ENCODE assay signal across 9 mouse cellular contexts in the genomic region with DNA sequence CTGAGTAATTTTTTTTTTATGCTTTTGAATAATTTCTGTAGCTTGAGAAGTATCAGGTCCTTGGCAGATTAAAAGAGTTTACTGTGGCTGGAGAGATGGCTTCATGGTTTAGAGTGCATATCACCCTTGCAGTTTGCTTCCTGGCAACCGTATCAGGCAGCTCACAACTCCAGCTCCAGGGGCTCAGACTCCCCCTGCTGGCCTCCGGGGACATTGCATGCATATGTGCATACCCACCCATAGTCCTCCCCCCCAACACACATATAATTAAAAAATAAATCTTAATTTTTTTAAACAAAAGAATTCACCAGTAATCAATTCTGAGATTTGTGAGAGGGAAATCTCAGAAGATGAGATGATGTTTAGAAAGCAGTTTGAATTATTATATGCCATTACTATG. TPM values are rescaled to one million over a fixed set of nuclear protein-coding genes. Genes with fewer than 3 reads are reported as not detected.
DNase-seq lines count a peak whose midpoint lies in the region; ATAC-seq and TF ChIP-seq lines count a peak whose summit lies in the region.
"Had no signal": no experiment of that assay in that cellular context is flagged by ENCODE, and none has a peak within 500 bp of the region (broad histone marks: within the 10 kb centered on the region; RNA-seq: fewer than 3 reads in every experiment).

No protein-coding gene starts in this region.

- 38% methylated on average over 2 of the region's 2 CpGs for WGBS in heart, embryonic 12.5 days
- WGBS in embryonic facial prominence, embryonic 11.5 days, result 49% methylated on average over 2 of the region's 2 CpGs

- H3K4me1 ChIP-seq in heart, embryonic 12.5 days (replicated peaks), result no peaks in the 10 kb centered on the region
- no peaks in the 10 kb centered on the region for H3K4me1 ChIP-seq in G1E (ENCODE audit: insufficient read depth, low read depth, low read length)
- H3K4me1 ChIP-seq in embryonic facial prominence, embryonic 11.5 days (ENCODE audit: control insufficient read depth, insufficient read depth, low read length), result no peaks in the 10 kb centered on the region
- H3K4me1 ChIP-seq: limb, embryonic 13.5 days had no signal

- peaks cover 18% of the 10 kb centered on the region for H3K9me3 ChIP-seq in heart, embryonic 12.5 days (replicated peaks)
- H3K9me3 ChIP-seq in G1E (replicated peaks), result peaks cover 5% of the 10 kb centered on the region
- no peaks in the 10 kb centered on the region for H3K9me3 ChIP-seq in embryonic facial prominence, embryonic 11.5 days (replicated peaks; ENCODE audit: control insufficient read depth, low read length)

- H3K27ac ChIP-seq in heart, embryonic 12.5 days (ENCODE audit: poor library complexity, severe bottlenecking), result no peak overlapping the region
- H3K27ac ChIP-seq in embryonic facial prominence, embryonic 11.5 days (replicated peaks; ENCODE audit: low read depth, low read length), result no peak overlapping the region
- H3K27ac ChIP-seq: limb, embryonic 13.5 days had no signal

- peak; percentile 44; the same call in 1 of the 2 replicates for TF ChIP-seq CTCF in G1E (IDR thresholded peaks at IDR 0.05; ENCODE audit: low read depth, low read length)

- peak; percentile 10 for DNase-seq in heart, adult 8-10 months (ENCODE audit: low spot score)
- peak; percentile 36 for DNase-seq in 3T3-L1 (ENCODE audit: low read depth, low spot score)
- DNase-seq in G1E (ENCODE audit: low spot score), result peak; percentile 9
- DNase-seq in embryonic facial prominence, embryonic 11.5 days (ENCODE audit: low spot score), result peak; percentile 20
- no peak for DNase-seq in layer of hippocampus, postnatal 10 days (ENCODE audit: low spot score in 2 of 2)

- no peak overlapping the region for H3K4me2 ChIP-seq in heart, embryonic 12.5 days
- H3K4me2 ChIP-seq in embryonic facial prominence, embryonic 11.5 days (ENCODE audit: low read depth, low read length), result no peak overlapping the region
- H3K4me2 ChIP-seq: limb, embryonic 13.5 days had no signal

- no peak for ATAC-seq in heart, embryonic 12.5 days (ENCODE audit: insufficient number of reproducible peaks, low FRiP score)
- ATAC-seq in G1E (ENCODE audit: extremely low read depth, insufficient number of reproducible peaks, low FRiP score, poor library complexity, severe bottlenecking), result no peak; the same call in 1 of the 2 replicates
- ATAC-seq in embryonic facial prominence, embryonic 11.5 days (replicated peaks; ENCODE audit: insufficient number of reproducible peaks, low FRiP score, low TSS enrichment, low read depth), result no peak
- ATAC-seq in megakaryocyte, adult 5-6 weeks (ENCODE audit: poor library complexity, severe bottlenecking), result peak; percentile 45; the same call in 1 of the 2 replicates
- ATAC-seq in activated CD4-positive, CD25-positive, alpha-beta regulatory T cell, adult 4 months, result no peak

- H3K9ac ChIP-seq in heart, embryonic 12.5 days, result no peak overlapping the region
- no peak overlapping the region for H3K9ac ChIP-seq in embryonic facial prominence, embryonic 11.5 days (replicated peaks; ENCODE audit: low read length)
- H3K9ac ChIP-seq: limb, embryonic 13.5 days had no signal

- H3K27me3 ChIP-seq in heart, embryonic 12.5 days (replicated peaks), result no peaks in the 10 kb centered on the region
- no peaks in the 10 kb centered on the region for H3K27me3 ChIP-seq in G1E (ENCODE audit: insufficient read depth, low read length)
- no peaks in the 10 kb centered on the region for H3K27me3 ChIP-seq in embryonic facial prominence, embryonic 11.5 days (ENCODE audit: control insufficient read depth, insufficient read depth, low read length)
- H3K27me3 ChIP-seq: limb, embryonic 13.5 days had no signal

- H3K36me3 ChIP-seq in heart, embryonic 12.5 days, result no peaks in the 10 kb centered on the region
- H3K36me3 ChIP-seq in G1E (replicated peaks), result no peaks in the 10 kb centered on the region
- no peaks in the 10 kb centered on the region for H3K36me3 ChIP-seq in embryonic facial prominence, embryonic 11.5 days (replicated peaks; ENCODE audit: control insufficient read depth, insufficient read depth, low read depth, low read length)
- H3K36me3 ChIP-seq: limb, embryonic 13.5 days had no signal

- H3K4me3 ChIP-seq in heart, embryonic 12.5 days, result no peak overlapping the region
- H3K4me3 ChIP-seq in G1E (ENCODE audit: low read depth, low read length), result no peak overlapping the region
- no peak overlapping the region for H3K4me3 ChIP-seq in embryonic facial prominence, embryonic 11.5 days (ENCODE audit: low read depth, low read length)
- H3K4me3 ChIP-seq: limb, embryonic 13.5 days had no signal

RNA-seq across cellular contexts. Expression of a gene that starts 8.1 kb away (rescaled TPM):
- total RNA-seq in heart, adult 8-10 months (2022), result not detected
- polyA plus RNA-seq in heart, embryonic 12.5 days (2016; fragmentation: Nextera tagmentation; extraction: Ambion mirVana), result not detected in 2 replicates
- total RNA-seq in G1E (2014; fragmentation: Nextera tagmentation) (not detected in 2 replicates), G1E (2017) (0.11 TPM in 1 of 2 replicates, not detected in the other)
- polyA plus RNA-seq in G1E (2012), result not detected in 2 replicates
- polyA plus RNA-seq in embryonic facial prominence, embryonic 11.5 days (2014; fragmentation: Nextera tagmentation; extraction: Ambion mirVana), result not detected in 2 replicates
- not detected in 2 replicates for total RNA-seq in megakaryocyte, adult 5-6 weeks (2015)
- not detected in 2 replicates for total RNA-seq in megakaryocyte, adult 5-6 weeks (2017)
- polyA plus RNA-seq in activated CD4-positive, CD25-positive, alpha-beta regulatory T cell, adult 4 months (2017; shearing (Covaris generic)), result not detected
- 1 to 10 TPM; 1.1 to 1.4 TPM for total RNA-seq in layer of hippocampus, postnatal 10 days (2021)
- polyA plus RNA-seq: limb, embryonic 13.5 days had no signal

RNA-seq across cellular contexts. Expression of a gene that starts 20.3 kb away (rescaled TPM):
- total RNA-seq in heart, adult 8-10 months (2022), result not detected
- polyA plus RNA-seq in heart, embryonic 12.5 days (2016; fragmentation: Nextera tagmentation; extraction: Ambion mirVana), result not detected in 2 replicates
- not detected in 2 replicates for total RNA-seq in G1E (2014; fragmentation: Nextera tagmentation)
- total RNA-seq in G1E (2017), result 0.06 and 0.11 TPM in 2 replicates
- polyA plus RNA-seq in G1E (2012), result not detected in 2 replicates
- polyA plus RNA-seq in embryonic facial prominence, embryonic 11.5 days (2014; fragmentation: Nextera tagmentation; extraction: Ambion mirVana), result not detected in 2 replicates
- not detected in 2 replicates for total RNA-seq in megakaryocyte, adult 5-6 weeks (2015)
- not detected in 2 replicates for total RNA-seq in megakaryocyte, adult 5-6 weeks (2017)
- not detected for polyA plus RNA-seq in activated CD4-positive, CD25-positive, alpha-beta regulatory T cell, adult 4 months (2017; shearing (Covaris generic))
- total RNA-seq in layer of hippocampus, postnatal 10 days (2021), result under 1 TPM; 0.09 to 0.14 TPM
- polyA plus RNA-seq: limb, embryonic 13.5 days had no signal

RNA-seq across cellular contexts. Expression of a gene that starts 25.6 kb away (rescaled TPM):
- total RNA-seq in heart, adult 8-10 months (2022), result not detected
- polyA plus RNA-seq in heart, embryonic 12.5 days (2016; fragmentation: Nextera tagmentation; extraction: Ambion mirVana), result not detected in 2 replicates
- not detected in 2 replicates for total RNA-seq in G1E (2014; fragmentation: Nextera tagmentation)
- under 0.01 and 0.16 TPM in 2 replicates for total RNA-seq in G1E (2017)
- polyA plus RNA-seq in G1E (2012), result not detected in 2 replicates
- not detected in 2 replicates for polyA plus RNA-seq in embryonic facial prominence, embryonic 11.5 days (2014; fragmentation: Nextera tagmentation; extraction: Ambion mirVana)
- total RNA-seq in megakaryocyte, adult 5-6 weeks (2015), result not detected in 2 replicates
- not detected in 2 replicates for total RNA-seq in megakaryocyte, adult 5-6 weeks (2017)
- polyA plus RNA-seq in activated CD4-positive, CD25-positive, alpha-beta regulatory T cell, adult 4 months (2017; shearing (Covaris generic)), result under 1 TPM in 1 of 2 experiments, not detected in 1; 0.11 TPM
- under 1 TPM in 1 of 2 experiments, not detected in 1; 0.04 TPM for total RNA-seq in layer of hippocampus, postnatal 10 days (2021)
- polyA plus RNA-seq: limb, embryonic 13.5 days had no signal

RNA-seq across cellular contexts. Expression of a gene that starts 31.8 kb away (rescaled TPM):
- total RNA-seq in heart, adult 8-10 months (2022), result not detected
- 0.15 and 0.39 TPM in 2 replicates for polyA plus RNA-seq in heart, embryonic 12.5 days (2016; fragmentation: Nextera tagmentation; extraction: Ambion mirVana)
- total RNA-seq in G1E (2014; fragmentation: Nextera tagmentation), result 1.5 TPM in 1 of 2 replicates, not detected in the other
- not detected in 2 replicates for total RNA-seq in G1E (2017)
- polyA plus RNA-seq in G1E (2012), result not detected in 2 replicates
- 0.28 TPM in 1 of 2 replicates, not detected in the other for polyA plus RNA-seq in embryonic facial prominence, embryonic 11.5 days (2014; fragmentation: Nextera tagmentation; extraction: Ambion mirVana)
- not detected in 2 replicates for total RNA-seq in megakaryocyte, adult 5-6 weeks (2015)
- not detected in 2 replicates for total RNA-seq in megakaryocyte, adult 5-6 weeks (2017)
- polyA plus RNA-seq in activated CD4-positive, CD25-positive, alpha-beta regulatory T cell, adult 4 months (2017; shearing (Covaris generic)), result not detected
- 10 to 100 TPM; 18.5 to 19.0 TPM for total RNA-seq in layer of hippocampus, postnatal 10 days (2021)

RNA-seq across cellular contexts. Expression of a gene that starts 36.6 kb away (rescaled TPM):
- total RNA-seq in heart, adult 8-10 months (2022), result not detected
- polyA plus RNA-seq in heart, embryonic 12.5 days (2016; fragmentation: Nextera tagmentation; extraction: Ambion mirVana), result not detected in 2 replicates
- total RNA-seq in G1E (2014; fragmentation: Nextera tagmentation) (not detected in 2 replicates), G1E (2017) (0.06 and 0.11 TPM in 2 replicates)
- not detected in 2 replicates for polyA plus RNA-seq in G1E (2012)
- polyA plus RNA-seq in embryonic facial prominence, embryonic 11.5 days (2014; fragmentation: Nextera tagmentation; extraction: Ambion mirVana), result not detected in 2 replicates
- total RNA-seq in megakaryocyte, adult 5-6 weeks (2015), result not detected in 2 replicates
- total RNA-seq in megakaryocyte, adult 5-6 weeks (2017), result not detected in 2 replicates
- polyA plus RNA-seq in activated CD4-positive, CD25-positive, alpha-beta regulatory T cell, adult 4 months (2017; shearing (Covaris generic)), result not detected
- total RNA-seq in layer of hippocampus, postnatal 10 days (2021), result not detected
- polyA plus RNA-seq: limb, embryonic 13.5 days had no signal

Comparison
In these comparisons a context has a peak if more than half of its experiments do, and no peak if none do; other contexts are left out.
1. DNase-seq: peak in heart, adult 8-10 months (single experiment), 3T3-L1 (single experiment), G1E (single experiment) and embryonic facial prominence, embryonic 11.5 days (single experiment); none in layer of hippocampus, postnatal 10 days (0 of 2).